Mouse (Mus musculus): ENCODE data around the gene Ccl9. TPM values are rescaled to one million over a fixed set of nuclear protein-coding genes. Genes with fewer than 3 reads are reported as not detected.

Ccl9 gene
- polyA plus RNA-seq (2017; shearing (Covaris generic)): not detected

DNA sequence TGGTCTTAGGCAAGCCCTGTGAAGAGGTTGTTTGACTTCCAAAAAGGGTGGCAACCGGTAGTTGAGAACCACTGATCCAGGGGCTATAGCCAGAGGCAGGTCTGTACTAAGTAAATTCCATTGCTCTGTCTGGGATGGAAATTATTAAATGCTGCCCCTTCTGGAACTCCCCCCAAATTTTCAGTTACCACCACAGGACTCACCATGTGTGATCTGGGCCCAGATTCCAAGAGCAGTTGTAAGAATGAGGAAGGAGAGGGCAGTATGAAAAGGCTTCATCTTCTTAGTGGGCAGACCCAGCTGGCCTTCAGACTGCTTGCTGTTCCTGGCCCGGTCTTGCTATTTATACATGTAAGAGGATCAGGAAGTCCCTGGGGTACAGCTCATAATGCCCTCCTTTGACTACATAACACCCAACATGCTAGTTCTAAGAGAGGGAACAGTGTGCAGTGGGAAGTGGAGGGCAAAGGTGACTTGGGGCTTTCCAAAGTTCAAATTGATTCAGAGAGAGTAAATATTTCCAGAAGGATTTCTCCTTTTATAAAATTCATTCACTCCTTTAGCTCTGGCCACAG, at the start of gene Ccl9:
Ccl9 (minus strand) TSS at position 451 of the 575 bp plus-strand sequence.

GRCm38 (mm10) chr11:83592853-83593252, 14.4 kb upstream of the Ccl9 start, which contains the start of gene Ccl6:
Ccl6 (minus strand) TSS chr11:83593087.

GRCm38 (mm10) chr11:83530360-83530759, 48.1 kb downstream of the Ccl9 start, which contains the start of gene Ccl5:
Ccl5 (minus strand) TSS chr11:83530518.

Other genes starting within 250 kb of the Ccl9 start
- not detected for gene Rasl10b, start 169.5 kb downstream of the Ccl9 start, polyA plus RNA-seq (2017; shearing (Covaris generic))
- gene Gas2l2, start 149.2 kb downstream of the Ccl9 start, polyA plus RNA-seq (2017; shearing (Covaris generic)): not detected
- 1 to 10 TPM; 1.8 to 2.0 TPM for gene 1700020L24Rik, start 141.0 kb downstream of the Ccl9 start, polyA plus RNA-seq (2017; shearing (Covaris generic))
- under 1 TPM in 1 of 2 experiments, not detected in 1; 0.61 TPM for gene Mmp28, start 115.6 kb downstream of the Ccl9 start, polyA plus RNA-seq (2017; shearing (Covaris generic))
- 10 to 100 TPM; 14.8 to 14.9 TPM for gene Taf15, start 105.5 kb downstream of the Ccl9 start, polyA plus RNA-seq (2017; shearing (Covaris generic))
- gene Heatr9, start 56.5 kb downstream of the Ccl9 start, polyA plus RNA-seq (2017; shearing (Covaris generic)): under 1 TPM; 0.30 to 0.59 TPM
- gene Ccl5, start 48.1 kb downstream of the Ccl9 start, polyA plus RNA-seq (2017; shearing (Covaris generic)): 100 to 1,000 TPM in 1 of 2 experiments, 10 to 100 TPM in 1; 84.4 to 119 TPM
- gene Ccl6, start 14.5 kb upstream of the Ccl9 start, polyA plus RNA-seq (2017; shearing (Covaris generic)): under 1 TPM in 1 of 2 experiments, not detected in 1; 0.83 TPM
- gene Rpl9-ps1, start 67.0 kb upstream of the Ccl9 start, polyA plus RNA-seq (2017; shearing (Covaris generic)): under 1 TPM in 1 of 2 experiments, not detected in 1; 0.52 TPM
- under 1 TPM in 1 of 2 experiments, not detected in 1; 0.49 TPM for gene Ccl3, start 70.7 kb upstream of the Ccl9 start, polyA plus RNA-seq (2017; shearing (Covaris generic))
- 1 to 10 TPM in 1 of 2 experiments, not detected in 1; 6.8 TPM for gene Ccl4, start 83.9 kb upstream of the Ccl9 start, polyA plus RNA-seq (2017; shearing (Covaris generic))
- 1 to 10 TPM in 1 of 2 experiments, under 1 TPM in 1; 0.31 to 3.2 TPM for gene Wfdc17, start 125.4 kb upstream of the Ccl9 start, polyA plus RNA-seq (2017; shearing (Covaris generic))
- 1 to 10 TPM in 1 of 2 experiments, not detected in 1; 1.1 TPM for gene Wfdc18, start 130.4 kb upstream of the Ccl9 start, polyA plus RNA-seq (2017; shearing (Covaris generic))
- gene Wfdc21, start 168.3 kb upstream of the Ccl9 start, polyA plus RNA-seq (2017; shearing (Covaris generic)): not detected
- 10 to 100 TPM; 31.8 to 34.3 TPM for gene Heatr6, start 175.1 kb upstream of the Ccl9 start, polyA plus RNA-seq (2017; shearing (Covaris generic))